Mouse (Mus musculus): ENCODE results near the gene Erv3. TPM values are rescaled to one million over a fixed set of nuclear protein-coding genes. Genes with fewer than 3 reads are reported as not detected.

Gene Erv3
- total and polyA plus RNA-seq, 3 experiments: not detected

DNA sequence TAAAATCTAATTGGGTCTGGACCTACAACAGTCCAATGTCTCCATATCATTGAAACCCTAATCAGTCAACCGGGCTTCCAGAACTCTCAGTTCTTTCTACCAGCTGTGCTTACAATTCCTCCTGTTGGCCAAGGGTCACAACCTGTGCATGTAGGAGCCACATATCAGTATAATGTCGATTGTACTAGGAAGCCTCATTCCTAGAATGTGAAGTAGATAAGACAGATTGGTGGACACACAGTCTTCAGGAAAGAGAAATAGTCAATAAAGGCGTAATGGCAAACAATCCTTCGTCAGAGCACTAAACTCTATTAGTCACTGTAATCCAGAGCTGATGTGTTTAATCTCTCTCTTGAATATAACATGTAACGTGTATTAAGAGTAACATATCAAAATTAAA is 9.4 kb upstream of the Erv3 start:
- no peaks in the 10 kb centered on the region for H3K36me3 ChIP-seq (replicated peaks in 1 of 2; ENCODE audit: control insufficient read depth in 1 of 2, insufficient read depth in 1 of 2, low read length in 1 of 2)
- peaks cover 3 to 21% of the 10 kb centered on the region in 2 experiments; a peak in 3 of 4 replicates for H3K4me1 ChIP-seq (ENCODE audit: control insufficient read depth in 1 of 2, insufficient read depth in 2 of 2)
- dilution Hi-C loops (cut with MboI; ENCODE audit: extremely low pct_ligation_motif_present, extremely low pct_unique_long_range_greater_than_20kb, low sequenced_read_pairs): no loop called here
- in situ Hi-C loops (cut with MboI; ENCODE audit: low pct_ligation_motif_present, low pct_unique_long_range_greater_than_20kb, low sequenced_read_pairs): no loop called here
- peaks cover 6% of the 10 kb centered on the region for H3K9me3 ChIP-seq (replicated peaks; ENCODE audit: low read length)
- no peaks in the 10 kb centered on the region for H3K79me2 ChIP-seq (replicated peaks; ENCODE audit: control insufficient read depth, extremely low read depth, insufficient read depth, poor library complexity, severe bottlenecking)
- no peak overlapping the region for H3K9ac ChIP-seq (ENCODE audit: insufficient read depth, low read depth)
- H3K27me3 ChIP-seq (replicated peaks): no peaks in the 10 kb centered on the region
- TF ChIP-seq ELF1 (IDR thresholded peaks at IDR 0.05; ENCODE audit: low read depth, low read length) (no peak), GABPA (IDR thresholded peaks at IDR 0.05; ENCODE audit: insufficient replicate concordance, low read depth, low read length) (no peak), UBTF (IDR thresholded peaks at IDR 0.05; ENCODE audit: low read depth, low read length) (no peak), IRF4 (IDR thresholded peaks at IDR 0.05; ENCODE audit: low read depth, low read length) (no peak), ZNF384 (IDR thresholded peaks at IDR 0.05; ENCODE audit: low read depth, low read length) (no peak), POLR2A (IDR thresholded peaks at IDR 0.05; ENCODE audit: low read depth, low read length) (no peak)
- H3K4me3 ChIP-seq (replicated peaks in 1 of 3; ENCODE audit: low read depth in 2 of 3, low read length in 2 of 3, poor library complexity in 1 of 3): no peak overlapping the region
- H3K27ac ChIP-seq (ENCODE audit: insufficient read depth, low read depth): no peak overlapping the region
- no peak overlapping the region for H3K4me2 ChIP-seq (ENCODE audit: insufficient read depth, low read depth, poor library complexity, severe bottlenecking)
- no peak for DNase-seq (ENCODE audit: extremely low read depth)

DNA sequence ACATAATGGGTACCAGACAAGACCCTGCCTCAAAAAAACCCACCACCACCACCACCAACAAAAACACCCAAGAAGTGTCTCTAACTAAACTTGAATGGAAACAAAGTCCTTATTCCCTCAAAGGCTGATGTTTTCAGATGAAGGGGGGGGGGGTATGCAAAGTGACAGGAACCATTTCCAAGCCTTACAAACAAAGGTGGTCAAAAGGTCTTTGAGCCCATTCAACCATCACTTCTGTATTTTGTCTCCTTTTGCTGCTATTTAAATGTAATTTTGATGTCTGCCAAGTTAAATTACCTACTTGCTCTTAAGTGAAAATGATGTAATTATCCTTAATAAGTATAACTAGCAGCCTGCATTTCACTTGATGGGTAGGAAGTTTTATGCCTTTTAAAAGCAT is 7.1 kb upstream of the Erv3 start:
- Histone ChIP-seq H3K36me3 (replicated peaks in 1 of 2; ENCODE audit: control insufficient read depth in 1 of 2, insufficient read depth in 1 of 2, low read length in 1 of 2) (no peaks in the 10 kb centered on the region), H3K4me2 (ENCODE audit: insufficient read depth, low read depth, poor library complexity, severe bottlenecking) (no peak overlapping the region), H3K4me3 (replicated peaks in 1 of 3; ENCODE audit: low read depth in 2 of 3, low read length in 2 of 3, poor library complexity in 1 of 3) (no peak overlapping the region), H3K79me2 (replicated peaks; ENCODE audit: control insufficient read depth, extremely low read depth, insufficient read depth, poor library complexity, severe bottlenecking) (no peaks in the 10 kb centered on the region), H3K27ac (ENCODE audit: insufficient read depth, low read depth) (no peak overlapping the region), H3K27me3 (replicated peaks) (no peaks in the 10 kb centered on the region), H3K4me1 (ENCODE audit: control insufficient read depth in 1 of 2, insufficient read depth in 2 of 2) (peaks cover 3 to 35% of the 10 kb centered on the region in 2 experiments; a peak in 3 of 4 replicates), H3K9ac (ENCODE audit: insufficient read depth, low read depth) (no peak overlapping the region), H3K9me3 (replicated peaks; ENCODE audit: low read length) (peaks cover 2% of the 10 kb centered on the region)
- no peak for DNase-seq (ENCODE audit: extremely low read depth)
- dilution Hi-C loops (cut with MboI; ENCODE audit: extremely low pct_ligation_motif_present, extremely low pct_unique_long_range_greater_than_20kb, low sequenced_read_pairs): no loop called here
- TF ChIP-seq KAT2A (IDR thresholded peaks at IDR 0.05; ENCODE audit: insufficient replicate concordance, low read length) (no peak), MAFK (IDR thresholded peaks at IDR 0.05; ENCODE audit: insufficient replicate concordance, low read length) (no peak)
- in situ Hi-C loops (cut with MboI; ENCODE audit: low pct_ligation_motif_present, low pct_unique_long_range_greater_than_20kb, low sequenced_read_pairs): no loop called here

DNA sequence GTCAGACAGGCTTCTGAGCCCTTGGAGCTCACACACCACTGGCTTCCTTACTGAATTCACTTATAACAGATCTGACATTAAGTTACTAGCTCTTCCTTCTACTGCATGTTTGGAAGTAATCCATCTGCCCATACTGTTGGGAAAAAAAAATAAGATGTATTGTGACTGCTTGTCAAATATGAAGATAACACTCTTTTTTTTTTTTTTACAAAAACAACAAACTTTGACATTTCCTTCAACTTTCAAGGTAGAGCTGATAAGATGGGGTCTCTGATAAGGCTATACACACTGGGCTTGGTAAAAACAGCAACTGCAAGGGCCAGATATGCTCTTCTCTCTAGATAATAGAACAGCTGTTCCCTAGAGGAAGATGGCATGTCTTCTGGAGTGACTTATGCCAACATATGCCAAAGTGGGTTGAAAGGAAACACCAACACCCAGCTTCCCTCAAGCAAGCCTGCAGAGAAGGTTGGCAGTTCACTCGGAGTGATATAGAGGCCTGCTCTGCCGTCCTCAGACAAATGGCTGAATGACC is 4.8 kb upstream of the Erv3 start:
- no peak overlapping the region for H3K4me2 ChIP-seq (ENCODE audit: insufficient read depth, low read depth, poor library complexity, severe bottlenecking)
- H3K27me3 ChIP-seq (replicated peaks): peaks cover 9% of the 10 kb centered on the region
- no peaks in the 10 kb centered on the region for H3K79me2 ChIP-seq (replicated peaks; ENCODE audit: control insufficient read depth, extremely low read depth, insufficient read depth, poor library complexity, severe bottlenecking)
- dilution Hi-C loops (cut with MboI; ENCODE audit: extremely low pct_ligation_motif_present, extremely low pct_unique_long_range_greater_than_20kb, low sequenced_read_pairs) (no loop called here), in situ Hi-C loops (cut with MboI; ENCODE audit: low pct_ligation_motif_present, low pct_unique_long_range_greater_than_20kb, low sequenced_read_pairs) (no loop called here)
- H3K4me3 ChIP-seq (replicated peaks in 1 of 3; ENCODE audit: low read depth in 2 of 3, low read length in 2 of 3, poor library complexity in 1 of 3): no peak overlapping the region
- no peaks in the 10 kb centered on the region for H3K9me3 ChIP-seq (replicated peaks; ENCODE audit: low read length)
- no peak for DNase-seq (ENCODE audit: extremely low read depth)
- H3K27ac ChIP-seq (ENCODE audit: insufficient read depth, low read depth): no peak overlapping the region
- no peaks in the 10 kb centered on the region for H3K36me3 ChIP-seq (replicated peaks in 1 of 2; ENCODE audit: control insufficient read depth in 1 of 2, insufficient read depth in 1 of 2, low read length in 1 of 2)
- peaks cover 0 to 30% of the 10 kb centered on the region in 2 experiments; a peak in 2 of 4 replicates for H3K4me1 ChIP-seq (ENCODE audit: control insufficient read depth in 1 of 2, insufficient read depth in 2 of 2)
- H3K9ac ChIP-seq (ENCODE audit: insufficient read depth, low read depth): no peak overlapping the region
- TF ChIP-seq POLR2AphosphoS2 (IDR thresholded peaks at IDR 0.05; ENCODE audit: low read depth, low read length) (no peak), MAZ (IDR thresholded peaks at IDR 0.05; ENCODE audit: low read depth, low read length) (no peak), GABPA (IDR thresholded peaks at IDR 0.05; ENCODE audit: insufficient replicate concordance, low read depth, low read length) (no peak)
